13 mouse cellular contexts compared by ENCODE assay signal in genomic region chr3:27625592-27625985, GRCm38 (mm10).
A peak's percentile ranks its signal among the peaks of the same experiment; 100 is the strongest.
DNase-seq lines count a peak whose midpoint lies in the region; ATAC-seq and TF ChIP-seq lines count a peak whose summit lies in the region.
"Had no signal": no experiment of that assay in that cellular context is flagged by ENCODE, and none has a peak within 500 bp of the region (broad histone marks: within the 10 kb centered on the region; RNA-seq: fewer than 3 reads in every experiment).

No protein-coding gene starts in this region.

- DNase-seq in heart, postnatal 25 days (ENCODE audit: low spot score): no peak
- DNase-seq in Patski (ENCODE audit: low read depth, low spot score): no peak
- DNase-seq in natural killer cell, adult 2 months (ENCODE audit: low spot score in 2 of 2): no peak
- DNase-seq in adrenal gland, postnatal 4 days (ENCODE audit: low spot score in 2 of 2): no peak
- DNase-seq: layer of hippocampus, postnatal 36 days; lung, postnatal 14 days had no signal

- peak; percentile 56; the same call in 1 of the 2 replicates for ATAC-seq in heart, embryonic 12.5 days (ENCODE audit: insufficient number of reproducible peaks, low FRiP score)
- peak; percentile 18 for ATAC-seq in Patski
- ATAC-seq in forebrain, embryonic 16.5 days: 0 out of 2 replicates have a peak, but pooled peaks have one; percentile 26
- ATAC-seq in midbrain, embryonic 12.5 days (ENCODE audit: low FRiP score, low read depth): no peak

- H3K4me2 ChIP-seq in heart, embryonic 12.5 days: peak overlapping the region; percentile 21; the same call in 1 of the 2 replicates
- H3K4me2 ChIP-seq in forebrain, embryonic 16.5 days (ENCODE audit: low read length): no peak overlapping the region
- H3K4me2 ChIP-seq in midbrain, embryonic 12.5 days (replicated peaks): no peak overlapping the region
- H3K4me2 ChIP-seq: limb, embryonic 15.5 days; neural tube, embryonic 12.5 days had no signal

- H3K9me3 ChIP-seq in heart, embryonic 12.5 days (replicated peaks): no peaks in the 10 kb centered on the region
- no peaks in the 10 kb centered on the region for H3K9me3 ChIP-seq in forebrain, embryonic 16.5 days (ENCODE audit: control insufficient read depth, low read length)
- H3K9me3 ChIP-seq in midbrain, embryonic 12.5 days: no peaks in the 10 kb centered on the region
- H3K9me3 ChIP-seq: limb, embryonic 15.5 days; neural tube, embryonic 12.5 days had no signal

- no peak for TF ChIP-seq CTCF in Patski (IDR thresholded peaks at IDR 0.05)

- peak overlapping the region; percentile 56; the same call in 1 of the 2 replicates for H3K9ac ChIP-seq in heart, embryonic 12.5 days
- no peak overlapping the region for H3K9ac ChIP-seq in forebrain, embryonic 16.5 days (replicated peaks; ENCODE audit: low read depth, low read length)
- no peak overlapping the region for H3K9ac ChIP-seq in midbrain, embryonic 12.5 days (replicated peaks)
- H3K9ac ChIP-seq: limb, embryonic 15.5 days; neural tube, embryonic 12.5 days had no signal

- peaks cover 48% of the 10 kb centered on the region for H3K4me1 ChIP-seq in heart, embryonic 12.5 days (replicated peaks)
- H3K4me1 ChIP-seq in forebrain, embryonic 16.5 days (replicated peaks; ENCODE audit: control insufficient read depth, insufficient read depth, low read length): peaks cover 12% of the 10 kb centered on the region
- no peaks in the 10 kb centered on the region for H3K4me1 ChIP-seq in midbrain, embryonic 12.5 days
- H3K4me1 ChIP-seq: neural tube, embryonic 12.5 days had no signal

- H3K36me3 ChIP-seq in heart, embryonic 12.5 days: peaks cover 10% of the 10 kb centered on the region; the same call in 1 of the 2 replicates
- no peaks in the 10 kb centered on the region for H3K36me3 ChIP-seq in forebrain, embryonic 16.5 days (ENCODE audit: control insufficient read depth, insufficient read depth)
- no peaks in the 10 kb centered on the region for H3K36me3 ChIP-seq in midbrain, embryonic 12.5 days
- H3K36me3 ChIP-seq: neural tube, embryonic 12.5 days had no signal

- H3K27me3 ChIP-seq in heart, embryonic 12.5 days (replicated peaks): no peaks in the 10 kb centered on the region
- no peaks in the 10 kb centered on the region for H3K27me3 ChIP-seq in Patski
- no peaks in the 10 kb centered on the region for H3K27me3 ChIP-seq in forebrain, embryonic 16.5 days (replicated peaks; ENCODE audit: control insufficient read depth, insufficient read depth, low read length)
- no peaks in the 10 kb centered on the region for H3K27me3 ChIP-seq in midbrain, embryonic 12.5 days
- H3K27me3 ChIP-seq: limb, embryonic 15.5 days; neural tube, embryonic 12.5 days had no signal

- H3K27ac ChIP-seq in heart, embryonic 12.5 days (ENCODE audit: poor library complexity, severe bottlenecking): peak overlapping the region; percentile 87
- peak overlapping the region; percentile 20 for H3K27ac ChIP-seq in forebrain, embryonic 16.5 days (ENCODE audit: low read length)
- 0 out of 2 replicates have a peak overlapping the region, but pooled peaks have one; percentile 7 for H3K27ac ChIP-seq in midbrain, embryonic 12.5 days (replicated peaks)
- H3K27ac ChIP-seq: kidney, postnatal 0 days; limb, embryonic 15.5 days; neural tube, embryonic 12.5 days had no signal

- in situ Hi-C loops in Patski (cut with MboI; ENCODE audit: low pct_unique_long_range_greater_than_20kb): no loop called here

- CTCF ChIA-PET in Patski (lab: Charles Lee): interaction anchor here (0.7 to 2.8 kb wide), 5 partner anchors 12 to 40 kb away, joined by 3 to 9 read pairs (median 3); no protein-coding TSS in a partner anchor

- no peak overlapping the region for H3K4me3 ChIP-seq in heart, embryonic 12.5 days
- H3K4me3 ChIP-seq in forebrain, embryonic 16.5 days (replicated peaks; ENCODE audit: low read length): no peak overlapping the region
- no peak overlapping the region for H3K4me3 ChIP-seq in midbrain, embryonic 12.5 days
- H3K4me3 ChIP-seq: erythroblast, embryonic 14.5 days; limb, embryonic 15.5 days; neural tube, embryonic 12.5 days had no signal

- WGBS in heart, embryonic 12.5 days: 31% methylated on average over 8 of the region's 8 CpGs
- WGBS in forebrain, embryonic 16.5 days: 62% methylated on average over 8 of the region's 8 CpGs
- 83% methylated on average over 8 of the region's 8 CpGs for WGBS in midbrain, embryonic 12.5 days

- intact Hi-C loops in heart, postnatal 25 days (cut with DNase I): no loop called here

- POLR2A ChIA-PET in Patski (lab: Charles Lee): interaction anchor here (1.6 kb wide), 1 partner anchor 59 kb away, joined by 4 read pairs; no protein-coding TSS in a partner anchor

Comparison
In these comparisons a context has a peak if more than half of its experiments do, and no peak if none do; other contexts are left out.
1. H3K27ac ChIP-seq: peak in every context shown above with its lines; median percentile 87 in heart, embryonic 12.5 days; 20 in forebrain, embryonic 16.5 days; 7 in midbrain, embryonic 12.5 days.